Mouse (Mus musculus) kidney, embryonic 16.5 days (tissue): ENCODE results near the gene Zswim2. TPM values are rescaled to one million over a fixed set of nuclear protein-coding genes. Genes with fewer than 3 reads are reported as not detected.
"Not testable (repeated sequence)": the region's sequence is repeated elsewhere in the genome, so short reads cannot be mapped to it uniquely, and the experiment has no call there.

Source experiments
- ATAC-seq: fragments of 200-750 bp; cut with Nextera tagmentation; 2 replicates; pipeline ENCODE4 v1.8.0; 2017; ENCODE audit warnings: moderate TSS enrichment; ENCODE audit not compliant: low FRiP score, low TSS enrichment
- H3K27ac ChIP-seq: fragments of 300-500 bp; sonication (generic); 2 replicates; pipeline ENCODE4 v1.5.1; 2014; ENCODE audit warnings: low read length
- H3K27me3 ChIP-seq: fragments of 300-500 bp; sonication (generic); 2 replicates; pipeline ENCODE4 v1.6.1; 2014; ENCODE audit warnings: low read length, control low read depth, mixed read lengths; ENCODE audit not compliant: insufficient read depth
- H3K36me3 ChIP-seq: fragments of 300-500 bp; sonication (generic); 2 replicates; pipeline ENCODE4 v1.6.1; 2014; ENCODE audit warnings: low read length, control low read depth, mixed read lengths; ENCODE audit not compliant: insufficient read depth
- H3K4me1 ChIP-seq: fragments of 300-500 bp; sonication (generic); 2 replicates; pipeline ENCODE4 v1.6.1; 2014; ENCODE audit warnings: low read length, control low read depth, mixed read lengths; ENCODE audit not compliant: insufficient read depth
- H3K4me2 ChIP-seq: fragments of 300-500 bp; sonication (generic); replicated peaks from 2 replicates; pipeline ENCODE4 v1.6.1; 2014; ENCODE audit warnings: low read depth, low read length
- H3K4me3 ChIP-seq: fragments of 300-500 bp; sonication (generic); 2 replicates; pipeline ENCODE4 v1.5.1; 2014; ENCODE audit warnings: mild to moderate bottlenecking, low read length
- H3K9ac ChIP-seq: fragments of 300-500 bp; sonication (generic); replicated peaks from 2 replicates; pipeline ENCODE4 v1.6.1; 2014; ENCODE audit warnings: low read length
- H3K9me3 ChIP-seq: fragments of 300-500 bp; sonication (generic); 2 replicates; pipeline ENCODE4 v1.6.1; 2016; ENCODE audit warnings: low read length, control low read depth
- WGBS: fragments of 180-500 bp; shearing (Covaris S2); extraction: QIAGEN DNeasy Blood & Tissue Kit; methylation state at CpG from one replicate; pipeline ENCODE4 v1.1.7; 2014; 5-methylcytosine and 5-hydroxymethylcytosine counted together
- polyA plus RNA-seq: library from polyadenylated mRNA; unstranded; fragments of >200 nt; fragmentation: Nextera tagmentation; extraction: Ambion mirVana; gene quantifications from 2 replicates; pipeline ENCODE4 v1.2.1, GENCODE M21; 2015

The Zswim2 gene
- not detected in 2 replicates for polyA plus RNA-seq

DNA sequence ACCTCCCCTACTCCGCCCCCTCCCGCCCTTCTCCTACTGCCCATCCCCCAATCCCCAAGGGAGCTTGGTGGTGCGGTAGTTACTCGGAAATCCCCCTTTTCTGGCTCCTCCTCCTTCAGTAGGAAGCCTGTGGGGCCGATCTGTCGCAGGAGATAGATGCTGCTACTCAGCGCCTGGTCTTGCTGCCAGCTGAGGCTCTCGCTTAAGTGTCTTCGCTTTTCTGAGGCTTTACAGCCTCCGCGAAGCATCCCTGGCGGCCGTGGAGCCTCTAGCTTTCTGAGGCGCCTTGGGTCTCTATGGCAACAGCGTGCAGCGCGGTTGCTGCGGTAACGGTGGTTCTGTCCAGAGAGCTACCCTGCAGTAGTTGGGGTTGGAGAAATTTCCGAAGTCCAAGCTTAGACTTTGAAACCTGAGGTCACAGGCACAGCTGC is at the start of gene Zswim2:
TSS of gene Zswim2 (minus strand) at position 298 of the 431 bp plus-strand sequence.
- Histone ChIP-seq H3K4me1 (no peaks in the 10 kb centered on the region), H3K9ac (no peak within 1 kb of the TSS), H3K9me3 (no peaks in the 10 kb centered on the region), H3K4me2 (peak within 1 kb of the TSS; percentile 51), H3K27me3 (no peaks in the 10 kb centered on the region), H3K36me3 (no peaks in the 10 kb centered on the region), H3K4me3 (peak within 1 kb of the TSS; percentile 26), H3K27ac (no peak within 1 kb of the TSS)
- under 1% methylated on average over 20 of the region's 20 CpGs for WGBS
- ATAC-seq: peak; percentile 83; the same call in 1 of the 2 replicates

- ATAC-seq, H3K9ac ChIP-seq, H3K4me3 ChIP-seq, H3K4me1 ChIP-seq, H3K36me3 ChIP-seq, H3K27me3 ChIP-seq, H3K27ac ChIP-seq, H3K4me2 ChIP-seq, H3K9me3 ChIP-seq: not testable (repeated sequence)
- WGBS: no CpG with 5 or more reads among the region's 6 CpGs
Measured at GRCm38 (mm10) chr2:83990253-83990652, 49.2 kb upstream of the Zswim2 start, which contains the start of gene Gm13691. Gm13691 (plus strand) TSS chr2:83990553.

- no CpG with 5 or more reads among the region's 6 CpGs for WGBS
- H3K4me2 ChIP-seq, H3K9me3 ChIP-seq, H3K9ac ChIP-seq, H3K27ac ChIP-seq, ATAC-seq, H3K27me3 ChIP-seq, H3K4me3 ChIP-seq, H3K36me3 ChIP-seq, H3K4me1 ChIP-seq: not testable (repeated sequence)
Measured at GRCm38 (mm10) chr2:83984443-83984842, 43.4 kb upstream of the Zswim2 start, which contains the start of gene Gm13697. Gm13697 (plus strand) TSS chr2:83984743.

GRCm38 (mm10) chr2:83978633-83979032 is 37.6 kb upstream of the Zswim2 start, which contains the start of gene Gm13694:
Gm13694 (plus strand) TSS chr2:83978933.
- not testable (repeated sequence) for H3K4me2 ChIP-seq, H3K27me3 ChIP-seq, H3K36me3 ChIP-seq, H3K4me3 ChIP-seq, H3K27ac ChIP-seq, ATAC-seq, H3K9ac ChIP-seq, H3K4me1 ChIP-seq, H3K9me3 ChIP-seq
- no CpG with 5 or more reads among the region's 6 CpGs for WGBS

DNA sequence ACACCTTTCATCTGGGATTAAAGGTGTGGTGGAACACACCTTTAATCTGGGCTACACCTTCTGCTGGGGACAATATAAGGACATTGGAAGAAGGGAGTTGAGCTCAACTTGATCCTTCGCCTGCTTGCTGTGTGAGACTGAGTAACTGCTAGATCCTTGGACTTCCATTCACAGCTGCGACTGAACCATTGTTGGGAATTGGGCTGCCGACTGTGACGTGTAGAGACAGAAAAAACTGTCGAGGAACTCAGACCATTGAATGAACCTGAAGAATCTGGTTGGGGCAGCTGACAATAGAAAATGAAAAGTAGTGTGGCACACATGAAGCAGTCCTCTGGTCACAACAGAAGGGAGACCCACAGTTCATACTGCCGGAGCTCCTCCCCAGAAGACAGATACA is 31.8 kb upstream of the Zswim2 start, which contains the start of gene Gm13696:
TSS of gene Gm13696 (plus strand) at position 301 of the 400 bp plus-strand sequence.
- WGBS: no CpG with 5 or more reads among the region's 6 CpGs
- not testable (repeated sequence) for H3K4me3 ChIP-seq, H3K27ac ChIP-seq, H3K4me1 ChIP-seq, H3K9ac ChIP-seq, H3K27me3 ChIP-seq, H3K9me3 ChIP-seq, H3K36me3 ChIP-seq, ATAC-seq, H3K4me2 ChIP-seq

DNA sequence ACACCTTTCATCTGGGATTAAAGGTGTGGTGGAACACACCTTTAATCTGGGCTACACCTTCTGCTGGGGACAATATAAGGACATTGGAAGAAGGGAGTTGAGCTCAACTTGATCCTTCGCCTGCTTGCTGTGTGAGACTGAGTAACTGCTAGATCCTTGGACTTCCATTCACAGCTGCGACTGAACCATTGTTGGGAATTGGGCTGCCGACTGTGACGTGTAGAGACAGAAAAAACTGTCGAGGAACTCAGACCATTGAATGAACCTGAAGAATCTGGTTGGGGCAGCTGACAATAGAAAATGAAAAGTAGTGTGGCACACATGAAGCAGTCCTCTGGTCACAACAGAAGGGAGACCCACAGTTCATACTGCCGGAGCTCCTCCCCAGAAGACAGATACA is 26.0 kb upstream of the Zswim2 start, which contains the start of gene Gm13695:
TSS of gene Gm13695 (plus strand) at position 301 of the 400 bp plus-strand sequence.
- H3K4me2 ChIP-seq, H3K27ac ChIP-seq, H3K27me3 ChIP-seq, H3K9me3 ChIP-seq, H3K4me3 ChIP-seq, H3K9ac ChIP-seq, ATAC-seq, H3K4me1 ChIP-seq, H3K36me3 ChIP-seq: not testable (repeated sequence)
- no CpG with 5 or more reads among the region's 6 CpGs for WGBS

GRCm38 (mm10) chr2:83961203-83961602 is 20.2 kb upstream of the Zswim2 start, which contains the start of gene Gm13693:
Gm13693 (plus strand) TSS chr2:83961503.
- H3K9ac ChIP-seq, H3K9me3 ChIP-seq, H3K27me3 ChIP-seq, H3K36me3 ChIP-seq, ATAC-seq, H3K4me1 ChIP-seq, H3K27ac ChIP-seq, H3K4me3 ChIP-seq, H3K4me2 ChIP-seq: not testable (repeated sequence)
- no CpG with 5 or more reads among the region's 6 CpGs for WGBS

- not testable (repeated sequence) for H3K27me3 ChIP-seq, ATAC-seq, H3K27ac ChIP-seq, H3K4me1 ChIP-seq, H3K36me3 ChIP-seq, H3K9ac ChIP-seq, H3K4me2 ChIP-seq, H3K4me3 ChIP-seq, H3K9me3 ChIP-seq
- no CpG with 5 or more reads among the region's 6 CpGs for WGBS
Measured at GRCm38 (mm10) chr2:83955393-83955792, 14.4 kb upstream of the Zswim2 start, which contains the start of gene Gm13698. Gm13698 (plus strand) TSS chr2:83955693.

DNA sequence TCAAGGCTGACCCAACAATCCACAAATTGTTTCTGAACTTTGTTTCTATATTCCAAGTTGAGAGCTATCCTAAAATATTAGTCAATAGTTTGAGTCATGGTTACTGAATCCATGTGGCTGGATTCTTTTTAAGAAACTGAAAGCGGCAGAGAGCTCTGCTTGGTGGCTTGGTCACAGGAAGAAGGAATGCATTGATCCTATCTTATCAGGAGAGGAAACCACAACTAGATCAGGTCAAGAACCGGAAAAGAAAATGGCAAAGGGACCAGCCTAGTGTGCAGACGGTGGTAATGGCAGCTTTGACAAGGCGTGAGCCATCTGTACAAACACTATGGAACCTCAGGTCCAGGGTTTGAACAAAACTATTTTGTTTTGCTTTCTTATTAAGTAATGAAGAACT is 764 bp upstream of the Zswim2 start:
- no peak overlapping the region for H3K9ac ChIP-seq
- no peaks in the 10 kb centered on the region for H3K36me3 ChIP-seq
- no peaks in the 10 kb centered on the region for H3K9me3 ChIP-seq
- H3K27ac ChIP-seq: no peak overlapping the region
- H3K4me2 ChIP-seq: no peak overlapping the region
- H3K4me1 ChIP-seq: no peaks in the 10 kb centered on the region
- 70% methylated on average over 4 of the region's 4 CpGs for WGBS
- ATAC-seq: no peak
- no peaks in the 10 kb centered on the region for H3K27me3 ChIP-seq
- no peak overlapping the region for H3K4me3 ChIP-seq

DNA sequence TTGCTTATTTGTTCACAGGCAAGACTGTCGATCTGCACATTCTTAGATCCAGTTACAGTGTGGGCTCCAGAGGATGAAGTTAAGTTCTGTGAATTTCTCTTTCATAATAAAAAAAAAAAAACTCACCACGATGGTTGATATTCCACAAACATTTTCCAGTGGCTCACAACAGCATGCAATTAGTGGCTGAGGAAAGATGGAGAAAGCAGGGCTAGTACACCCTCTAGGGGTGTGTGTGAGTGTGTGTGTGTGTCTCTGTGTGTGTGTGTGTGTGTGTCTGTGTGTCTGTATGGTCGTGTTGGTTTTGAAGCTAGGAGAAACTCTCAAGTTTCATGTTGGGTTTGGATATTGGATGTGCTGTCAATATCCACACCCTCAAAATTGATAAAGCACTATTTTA is 350 bp upstream of the Zswim2 start:
- H3K27me3 ChIP-seq: no peaks in the 10 kb centered on the region
- H3K4me1 ChIP-seq: no peaks in the 10 kb centered on the region
- H3K9me3 ChIP-seq: no peaks in the 10 kb centered on the region
- WGBS: 36% methylated on average over 3 of the region's 3 CpGs
- H3K36me3 ChIP-seq: no peaks in the 10 kb centered on the region
- no peak overlapping the region for H3K9ac ChIP-seq
- H3K27ac ChIP-seq: no peak overlapping the region
- ATAC-seq: no peak
- peak overlapping the region; percentile 51 for H3K4me2 ChIP-seq
- peak overlapping the region; percentile 26; the same call in 1 of the 2 replicates for H3K4me3 ChIP-seq
